7 mouse cellular contexts compared by ENCODE assay signal in the genomic region with DNA sequence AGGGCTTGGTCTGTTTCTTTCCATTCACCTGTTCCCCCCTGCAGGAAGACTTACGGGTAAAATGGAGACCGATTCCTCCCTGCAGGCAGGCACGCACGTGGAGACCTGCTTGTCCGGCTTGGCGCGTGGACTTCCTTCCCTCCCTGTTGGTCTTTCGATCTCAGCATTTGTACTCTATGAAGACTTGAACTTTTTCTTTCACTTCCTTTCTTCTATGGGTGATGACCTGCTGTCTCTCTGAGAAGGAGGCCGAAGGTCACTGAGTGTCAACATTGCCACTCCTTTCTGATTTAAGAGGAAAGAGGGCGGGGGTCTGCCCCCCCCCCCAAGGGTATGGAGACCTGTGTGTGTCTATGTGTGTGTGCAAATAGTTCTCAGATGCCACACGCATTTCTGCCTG. TPM values are rescaled to one million over a fixed set of nuclear protein-coding genes. Genes with fewer than 3 reads are reported as not detected.
DNase-seq lines count a peak whose midpoint lies in the region; ATAC-seq and TF ChIP-seq lines count a peak whose summit lies in the region.

No protein-coding gene starts in this region.

- no peak for TF ChIP-seq EP300 in heart, postnatal 0 days (IDR thresholded peaks at IDR 0.05; ENCODE audit: low read depth)

- H3K4me3 ChIP-seq in neural tube, embryonic 11.5 days (ENCODE audit: low read depth, low read length), result peak overlapping the region; percentile 88
- peak overlapping the region; percentile 85 for H3K4me3 ChIP-seq in heart, postnatal 0 days (ENCODE audit: low read depth, low read length)
- H3K4me3 ChIP-seq in macrophage (ENCODE audit: inconsistent target), result peak overlapping the region; percentile 40

- ATAC-seq in neural tube, embryonic 11.5 days (ENCODE audit: insufficient read depth, low FRiP score, low TSS enrichment), result no peak
- no peak for ATAC-seq in heart, postnatal 0 days (ENCODE audit: insufficient read depth, low read depth)

- H3K9me3 ChIP-seq in neural tube, embryonic 11.5 days (ENCODE audit: control insufficient read depth, low read length), result no peaks in the 10 kb centered on the region
- H3K9me3 ChIP-seq in heart, postnatal 0 days (replicated peaks; ENCODE audit: control insufficient read depth, low read length), result no peaks in the 10 kb centered on the region

- peaks cover 11% of the 10 kb centered on the region; the same call in 1 of the 2 replicates for H3K4me1 ChIP-seq in neural tube, embryonic 11.5 days (ENCODE audit: control insufficient read depth, insufficient read depth, low read length)
- H3K4me1 ChIP-seq in heart, postnatal 0 days (ENCODE audit: control insufficient read depth, insufficient read depth), result peaks cover 23% of the 10 kb centered on the region

- peak overlapping the region; percentile 84 for H3K4me2 ChIP-seq in neural tube, embryonic 11.5 days (ENCODE audit: low read depth)
- peak overlapping the region; percentile 91 for H3K4me2 ChIP-seq in heart, postnatal 0 days (ENCODE audit: low read depth, low read length)

- no peaks in the 10 kb centered on the region for H3K36me3 ChIP-seq in neural tube, embryonic 11.5 days (ENCODE audit: control insufficient read depth, insufficient read depth, low read length)
- H3K36me3 ChIP-seq in heart, postnatal 0 days (replicated peaks; ENCODE audit: control insufficient read depth, insufficient read depth, low read length), result no peaks in the 10 kb centered on the region
- H3K36me3 ChIP-seq in macrophage (ENCODE audit: inconsistent target), result no peaks in the 10 kb centered on the region

- no peaks in the 10 kb centered on the region for H3K27me3 ChIP-seq in neural tube, embryonic 11.5 days (ENCODE audit: control insufficient read depth, insufficient read depth, low read length)
- H3K27me3 ChIP-seq in heart, postnatal 0 days (ENCODE audit: control insufficient read depth, insufficient read depth, low read length), result no peaks in the 10 kb centered on the region

- TF ChIP-seq CTCF in heart, postnatal 0 days (IDR thresholded peaks at IDR 0.05; ENCODE audit: low read depth), result no peak

- H3K79me2 ChIP-seq in macrophage (ENCODE audit: inconsistent target), result peaks cover 11% of the 10 kb centered on the region

- H3K9ac ChIP-seq in neural tube, embryonic 11.5 days (ENCODE audit: low read length), result peak overlapping the region; percentile 91
- H3K9ac ChIP-seq in heart, postnatal 0 days (replicated peaks; ENCODE audit: low read depth, low read length), result 0 out of 2 replicates have a peak overlapping the region, but pooled peaks have one; percentile 94

- DNase-seq in neural tube, embryonic 11.5 days (ENCODE audit: low spot score), result no peak
- DNase-seq in neural tube, embryonic 10.5 days (ENCODE audit: extremely low spot score, low spot score), result no peak
- DNase-seq in heart, postnatal 0 days (ENCODE audit: low spot score), result no peak
- DNase-seq in right cerebral cortex, adult 18-20 months, result no peak
- no peak for DNase-seq in urinary bladder, adult 18-20 months (ENCODE audit: low spot score in 2 of 2)
- no peak for DNase-seq in spleen, postnatal 10 days (ENCODE audit: low spot score in 2 of 2)

- 49% methylated on average over 11 of the region's 11 CpGs for WGBS in neural tube, embryonic 11.5 days
- WGBS in heart, postnatal 0 days, result 65% methylated on average over 11 of the region's 11 CpGs
- 5% methylated on average over 11 of the region's 11 CpGs for WGBS in macrophage (ENCODE audit: missing documents)

- H3K27ac ChIP-seq in neural tube, embryonic 11.5 days (ENCODE audit: low read depth, low read length), result no peak overlapping the region
- H3K27ac ChIP-seq in heart, postnatal 0 days (ENCODE audit: low read depth), result peak overlapping the region; percentile 91; the same call in 1 of the 2 replicates
- H3K27ac ChIP-seq in macrophage, result peak overlapping the region; percentile 79

RNA-seq across cellular contexts. Expression of gene Jdp2, which starts 0.8 kb away (rescaled TPM):
- polyA plus RNA-seq in neural tube, embryonic 11.5 days (2014; fragmentation: Nextera tagmentation; extraction: Ambion mirVana), result 0.69 and 0.87 TPM in 2 replicates
- 17.6 and 17.9 TPM in 2 replicates for total RNA-seq in heart, postnatal 0 days (2014; rRNA removed; ENCODE audit: low replicate concordance)
- polyA plus RNA-seq in heart, postnatal 0 days (2015; fragmentation: Nextera tagmentation; extraction: Ambion mirVana), result 0.44 TPM in 1 of 2 replicates, not detected in the other
- 100 to 1,000 TPM in 11 of 26 experiments, 10 to 100 TPM in 13, 1 to 10 TPM in 2; 5.1 to 753 (median 54.6) TPM for total RNA-seq in macrophage (2018; cell fraction: chromatin; rRNA removed)
- total RNA-seq in macrophage (2018; cell fraction: cytosol; rRNA removed), result 100 to 1,000 TPM in 5 of 26 experiments, 10 to 100 TPM in 15, 1 to 10 TPM in 6; 6.1 to 312 (median 15.1) TPM
- 100 to 1,000 TPM in 9 of 26 experiments, 10 to 100 TPM in 16, 1 to 10 TPM in 1; 5.7 to 459 (median 64.5) TPM for total RNA-seq in macrophage (2018; cell fraction: nucleus; rRNA removed)
- 7.6 to 16.1 TPM (median 12.0 TPM) in 3 replicates for polyA plus RNA-seq in macrophage (2018)
